In the genomic region with DNA sequence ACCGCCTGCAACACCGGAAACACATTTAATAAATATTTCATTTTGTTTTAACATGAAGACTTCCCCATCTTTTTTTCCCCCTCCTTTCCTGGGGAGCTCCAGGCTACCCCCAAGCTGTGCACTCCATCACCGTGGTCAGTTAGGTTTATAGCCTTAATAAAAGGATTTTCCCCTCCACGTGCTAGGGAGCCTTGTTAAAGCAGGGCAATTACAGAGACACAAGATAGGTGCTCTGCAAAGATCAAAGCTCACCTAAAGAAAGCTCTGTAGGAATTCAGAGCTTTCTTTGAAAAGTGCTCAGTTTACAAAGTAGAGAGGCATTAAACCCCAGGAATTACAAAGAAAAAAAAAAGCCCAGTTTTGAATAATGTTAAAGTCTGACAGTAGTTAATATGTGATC, we compare ENCODE assay signal across 16 mouse cellular contexts.
DNase-seq lines count a peak whose midpoint lies in the region; ATAC-seq lines count a peak whose summit lies in the region.
"Had no signal": no experiment of that assay in that cellular context is flagged by ENCODE, and none has a peak within 500 bp of the region (broad histone marks: within the 10 kb centered on the region; RNA-seq: fewer than 3 reads in every experiment).

No protein-coding gene starts in this region.

- WGBS in kidney, embryonic 14.5 days: 10% methylated on average over 4 of the region's 4 CpGs
- 4% methylated on average over 4 of the region's 4 CpGs for WGBS in limb, embryonic 11.5 days
- WGBS in neural tube, embryonic 15.5 days: 13% methylated on average over 4 of the region's 4 CpGs

- H3K36me3 ChIP-seq in kidney, embryonic 14.5 days (ENCODE audit: control insufficient read depth, insufficient read depth, low read length): no peaks in the 10 kb centered on the region
- H3K36me3 ChIP-seq in limb, embryonic 11.5 days (ENCODE audit: control insufficient read depth, insufficient read depth, low read length): no peaks in the 10 kb centered on the region
- H3K36me3 ChIP-seq in neural tube, embryonic 15.5 days: no peaks in the 10 kb centered on the region
- H3K36me3 ChIP-seq: heart, embryonic 13.5 days; liver, embryonic 13.5 days; midbrain, embryonic 12.5 days; stomach, embryonic 15.5 days had no signal

- H3K9ac ChIP-seq in kidney, embryonic 14.5 days (ENCODE audit: low read depth, low read length): no peak overlapping the region
- no peak overlapping the region for H3K9ac ChIP-seq in limb, embryonic 11.5 days (ENCODE audit: low read length)
- H3K9ac ChIP-seq in neural tube, embryonic 15.5 days (replicated peaks): 0 out of 2 replicates have a peak overlapping the region, but pooled peaks have one; percentile 15
- H3K9ac ChIP-seq: heart, embryonic 13.5 days; liver, embryonic 13.5 days; midbrain, embryonic 12.5 days; stomach, embryonic 15.5 days had no signal

- no peaks in the 10 kb centered on the region for H3K27me3 ChIP-seq in kidney, embryonic 14.5 days (ENCODE audit: control insufficient read depth, insufficient read depth, low read length)
- no peaks in the 10 kb centered on the region for H3K27me3 ChIP-seq in limb, embryonic 11.5 days (ENCODE audit: control insufficient read depth, insufficient read depth, low read length)
- no peaks in the 10 kb centered on the region for H3K27me3 ChIP-seq in neural tube, embryonic 15.5 days (replicated peaks)
- H3K27me3 ChIP-seq: heart, embryonic 13.5 days; liver, embryonic 13.5 days; midbrain, embryonic 12.5 days; stomach, embryonic 15.5 days had no signal

- DNase-seq in kidney, adult 18-20 months: no peak
- peak; percentile 47 for DNase-seq in forelimb bud, embryonic 11.5 days (ENCODE audit: low read depth, low spot score)
- no peak for DNase-seq in limb, embryonic 11.5 days (ENCODE audit: low spot score)
- DNase-seq in heart, adult 9 months (ENCODE audit: low spot score in 2 of 2): no peak
- DNase-seq in left cerebral cortex, postnatal 4 days: no peak
- DNase-seq: cerebellum, adult 9-10 months; gastrocnemius, adult 2 months; liver, embryonic 13.5 days; lung, postnatal 10 days; thymus, postnatal 4 days had no signal

- H3K27ac ChIP-seq in kidney, embryonic 14.5 days (ENCODE audit: low read depth, low read length): no peak overlapping the region; the same call in 1 of the 2 replicates
- H3K27ac ChIP-seq in limb, embryonic 11.5 days (replicated peaks; ENCODE audit: low read depth, low read length): no peak overlapping the region
- 0 out of 2 replicates have a peak overlapping the region, but pooled peaks have one; percentile 13 for H3K27ac ChIP-seq in neural tube, embryonic 15.5 days (replicated peaks)
- H3K27ac ChIP-seq: gastrocnemius, adult 2 months; heart, embryonic 13.5 days; liver, embryonic 13.5 days; midbrain, embryonic 12.5 days; stomach, embryonic 15.5 days had no signal

- peak; percentile 55; the same call in 1 of the 2 replicates for ATAC-seq in kidney, embryonic 14.5 days (ENCODE audit: low FRiP score, low TSS enrichment)
- ATAC-seq in limb, embryonic 11.5 days (ENCODE audit: insufficient number of reproducible peaks, low FRiP score, low TSS enrichment, low read depth): 0 out of 2 replicates have a peak, but pooled peaks have one; percentile 57
- no peak; the same call in 1 of the 2 replicates for ATAC-seq in neural tube, embryonic 15.5 days (ENCODE audit: low FRiP score)
- ATAC-seq: Patski had no signal

- intact Hi-C loops in left cerebral cortex, postnatal 4 days (cut with DNase I): loop anchor here (10.0 kb wide), 1 partner anchor 860 kb away; no protein-coding TSS in a partner anchor

- no peak overlapping the region for H3K4me3 ChIP-seq in kidney, embryonic 14.5 days (ENCODE audit: low read length)
- H3K4me3 ChIP-seq in limb, embryonic 11.5 days (ENCODE audit: low read depth, low read length): no peak overlapping the region
- no peak overlapping the region for H3K4me3 ChIP-seq in neural tube, embryonic 15.5 days (replicated peaks)
- H3K4me3 ChIP-seq: gastrocnemius, adult 2 months; heart, embryonic 13.5 days; liver, embryonic 13.5 days; midbrain, embryonic 12.5 days; stomach, embryonic 15.5 days had no signal

- no peaks in the 10 kb centered on the region for H3K9me3 ChIP-seq in kidney, embryonic 14.5 days (ENCODE audit: control insufficient read depth, low read length)
- H3K9me3 ChIP-seq in limb, embryonic 11.5 days (ENCODE audit: control insufficient read depth, low read length): no peaks in the 10 kb centered on the region
- no peaks in the 10 kb centered on the region for H3K9me3 ChIP-seq in neural tube, embryonic 15.5 days (replicated peaks)
- H3K9me3 ChIP-seq: heart, embryonic 13.5 days; liver, embryonic 13.5 days; midbrain, embryonic 12.5 days; stomach, embryonic 15.5 days had no signal

- H3K4me2 ChIP-seq in kidney, embryonic 14.5 days (replicated peaks; ENCODE audit: low read depth, low read length): no peak overlapping the region
- no peak overlapping the region for H3K4me2 ChIP-seq in limb, embryonic 11.5 days (ENCODE audit: low read depth, severe bottlenecking)
- no peak overlapping the region for H3K4me2 ChIP-seq in neural tube, embryonic 15.5 days
- H3K4me2 ChIP-seq: heart, embryonic 13.5 days; liver, embryonic 13.5 days; stomach, embryonic 15.5 days had no signal

- peaks cover 6% of the 10 kb centered on the region; the same call in 1 of the 2 replicates for H3K4me1 ChIP-seq in kidney, embryonic 14.5 days (ENCODE audit: control insufficient read depth, insufficient read depth, low read length)
- peaks cover 14% of the 10 kb centered on the region; the same call in 1 of the 2 replicates for H3K4me1 ChIP-seq in limb, embryonic 11.5 days (ENCODE audit: control insufficient read depth, insufficient read depth, low read length)
- peaks cover 19% of the 10 kb centered on the region for H3K4me1 ChIP-seq in neural tube, embryonic 15.5 days
- H3K4me1 ChIP-seq: liver, embryonic 13.5 days had no signal
